Comparison of ENCODE assay signal across 13 mouse cellular contexts in the genomic region with DNA sequence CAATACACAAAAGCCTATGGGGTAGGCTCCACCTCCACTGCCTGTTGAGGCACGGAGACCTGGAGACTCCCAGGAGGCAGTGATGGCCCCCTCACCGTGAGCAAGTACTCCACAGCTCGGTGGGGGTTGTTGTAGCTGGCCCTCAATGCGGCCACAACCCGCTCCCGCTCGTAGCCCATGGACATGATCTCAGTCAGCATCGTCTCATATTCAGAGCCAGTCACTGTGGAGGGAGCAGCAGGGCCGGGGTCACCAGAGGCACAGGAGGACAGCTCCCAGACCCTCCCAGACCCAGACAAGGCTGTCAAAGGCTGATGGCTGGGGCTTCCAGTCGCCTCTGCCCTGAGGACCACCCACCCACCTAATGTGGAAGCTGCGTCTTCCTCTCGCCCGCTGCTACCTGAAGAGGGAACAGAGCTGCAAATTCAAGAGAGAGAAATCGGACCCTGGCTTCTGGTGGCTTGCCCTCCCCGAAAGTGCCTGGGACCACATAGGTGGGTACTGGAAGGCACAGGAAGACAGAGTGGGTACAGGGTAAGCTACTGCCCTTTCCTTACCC. TPM values are rescaled to one million over a fixed set of nuclear protein-coding genes. Genes with fewer than 3 reads are reported as not detected.
DNase-seq lines count a peak whose midpoint lies in the region; ATAC-seq lines count a peak whose summit lies in the region.
"Had no signal": no experiment of that assay in that cellular context is flagged by ENCODE, and none has a peak within 500 bp of the region (broad histone marks: within the 10 kb centered on the region; RNA-seq: fewer than 3 reads in every experiment).

No protein-coding gene starts in this region.

- 0 out of 2 replicates have a peak, but pooled peaks have one; percentile 4 for ATAC-seq in heart, embryonic 11.5 days (replicated peaks; ENCODE audit: insufficient number of reproducible peaks, low FRiP score, low TSS enrichment)
- no peak for ATAC-seq in midbrain, embryonic 12.5 days (ENCODE audit: low FRiP score, low read depth)
- ATAC-seq in midbrain, embryonic 15.5 days (replicated peaks): no peak
- peak; percentile 11 for ATAC-seq in erythroblast, adult 5-6 weeks (replicated peaks; ENCODE audit: low FRiP score, poor library complexity, severe bottlenecking)
- ATAC-seq in liver, embryonic 16.5 days (ENCODE audit: low read depth): no peak
- ATAC-seq: Patski had no signal

- H3K4me3 ChIP-seq in heart, embryonic 11.5 days (ENCODE audit: low read depth, low read length): 0 out of 2 replicates have a peak overlapping the region, but pooled peaks have one; percentile 2
- H3K4me3 ChIP-seq in midbrain, embryonic 12.5 days: peak overlapping the region; percentile 8; the same call in 1 of the 2 replicates
- no peak overlapping the region for H3K4me3 ChIP-seq in midbrain, embryonic 15.5 days
- peak overlapping the region; percentile 89 for H3K4me3 ChIP-seq in liver, embryonic 16.5 days (ENCODE audit: low read depth, low read length)

- no peak for DNase-seq in heart, postnatal 4 days
- DNase-seq in kidney, adult 18-20 months: no peak
- no peak for DNase-seq in lung, postnatal 25 days (ENCODE audit: low spot score)
- DNase-seq: adrenal gland, postnatal 36 days; gastrocnemius, postnatal 25 days; kidney, postnatal 4 days; lung, postnatal 14 days had no signal

- WGBS in heart, embryonic 11.5 days (ENCODE audit: insufficient replicate concordance): 85% methylated on average over 15 of the region's 15 CpGs
- 85% methylated on average over 15 of the region's 15 CpGs for WGBS in midbrain, embryonic 12.5 days
- WGBS in midbrain, embryonic 15.5 days: 85% methylated on average over 15 of the region's 15 CpGs
- 73% methylated on average over 15 of the region's 15 CpGs for WGBS in liver, embryonic 16.5 days (ENCODE audit: insufficient replicate concordance)

- peak overlapping the region; percentile 44 for H3K4me2 ChIP-seq in heart, embryonic 11.5 days
- H3K4me2 ChIP-seq in midbrain, embryonic 12.5 days (replicated peaks): no peak overlapping the region
- H3K4me2 ChIP-seq in midbrain, embryonic 15.5 days: no peak overlapping the region
- peak overlapping the region; percentile 61 for H3K4me2 ChIP-seq in liver, embryonic 16.5 days (ENCODE audit: low read depth, low read length)

- H3K9ac ChIP-seq in heart, embryonic 11.5 days (ENCODE audit: low read depth, low read length): peak overlapping the region; percentile 35; the same call in 1 of the 2 replicates
- no peak overlapping the region for H3K9ac ChIP-seq in midbrain, embryonic 12.5 days (replicated peaks)
- no peak overlapping the region for H3K9ac ChIP-seq in midbrain, embryonic 15.5 days
- peak overlapping the region; percentile 91 for H3K9ac ChIP-seq in liver, embryonic 16.5 days (ENCODE audit: low read depth, low read length)

- no peaks in the 10 kb centered on the region for H3K27me3 ChIP-seq in heart, embryonic 11.5 days (ENCODE audit: control insufficient read depth, insufficient read depth, low read length)
- H3K27me3 ChIP-seq in midbrain, embryonic 12.5 days: no peaks in the 10 kb centered on the region
- no peaks in the 10 kb centered on the region for H3K27me3 ChIP-seq in midbrain, embryonic 15.5 days (replicated peaks)
- no peaks in the 10 kb centered on the region for H3K27me3 ChIP-seq in liver, embryonic 16.5 days (ENCODE audit: control insufficient read depth, insufficient read depth, low read depth, low read length)
- H3K27me3 ChIP-seq: Patski had no signal

- peak overlapping the region; percentile 35; the same call in 1 of the 2 replicates for H3K27ac ChIP-seq in heart, embryonic 11.5 days (ENCODE audit: low read depth, low read length)
- H3K27ac ChIP-seq in midbrain, embryonic 12.5 days (replicated peaks): no peak overlapping the region
- H3K27ac ChIP-seq in midbrain, embryonic 15.5 days: no peak overlapping the region
- peak overlapping the region; percentile 97 for H3K27ac ChIP-seq in liver, embryonic 16.5 days (ENCODE audit: low read length)

- H3K36me3 ChIP-seq in heart, embryonic 11.5 days (ENCODE audit: control insufficient read depth, insufficient read depth, low read length): peaks cover 52% of the 10 kb centered on the region
- peaks cover 72% of the 10 kb centered on the region for H3K36me3 ChIP-seq in midbrain, embryonic 12.5 days
- H3K36me3 ChIP-seq in midbrain, embryonic 15.5 days (replicated peaks): peaks cover 56% of the 10 kb centered on the region
- peaks cover 65% of the 10 kb centered on the region for H3K36me3 ChIP-seq in liver, embryonic 16.5 days (ENCODE audit: control insufficient read depth, insufficient read depth)

- peaks cover 22% of the 10 kb centered on the region for H3K4me1 ChIP-seq in heart, embryonic 11.5 days (ENCODE audit: control insufficient read depth, insufficient read depth, low read length)
- H3K4me1 ChIP-seq in midbrain, embryonic 12.5 days: peaks cover 17% of the 10 kb centered on the region
- H3K4me1 ChIP-seq in midbrain, embryonic 15.5 days: peaks cover 27% of the 10 kb centered on the region
- H3K4me1 ChIP-seq in liver, embryonic 16.5 days (ENCODE audit: control insufficient read depth, low read depth, low read length): peaks cover 67% of the 10 kb centered on the region

- H3K9me3 ChIP-seq in heart, embryonic 11.5 days (replicated peaks; ENCODE audit: control insufficient read depth, low read length): no peaks in the 10 kb centered on the region
- H3K9me3 ChIP-seq in midbrain, embryonic 12.5 days: no peaks in the 10 kb centered on the region
- H3K9me3 ChIP-seq in midbrain, embryonic 15.5 days: no peaks in the 10 kb centered on the region
- no peaks in the 10 kb centered on the region for H3K9me3 ChIP-seq in liver, embryonic 16.5 days (replicated peaks; ENCODE audit: control insufficient read depth, low read length)

RNA-seq across cellular contexts. Expression of gene Rad23a, which starts 2.5 kb away (rescaled TPM):
- 125 and 127 TPM in 2 replicates for polyA plus RNA-seq in heart, embryonic 11.5 days (2014; fragmentation: Nextera tagmentation; extraction: Ambion mirVana)
- 10 to 100 TPM; 90.9 to 91.8 TPM for total RNA-seq in heart, postnatal 4 days (2021)
- polyA plus RNA-seq in midbrain, embryonic 12.5 days (2016; fragmentation: Nextera tagmentation; extraction: Ambion mirVana): 104 and 110 TPM in 2 replicates
- 88.2 and 91.7 TPM in 2 replicates for polyA plus RNA-seq in midbrain, embryonic 15.5 days (2015; fragmentation: Nextera tagmentation; extraction: Ambion mirVana)
- 379 and 406 TPM in 2 replicates for total RNA-seq in erythroblast, adult 5-6 weeks (2015; ENCODE audit: low replicate concordance)
- 572 and 669 TPM in 2 replicates for total RNA-seq in erythroblast, adult 5-6 weeks (2017; ENCODE audit: low replicate concordance)
- polyA plus RNA-seq in liver, embryonic 16.5 days (2015; fragmentation: Nextera tagmentation; extraction: Ambion mirVana): 294 and 307 TPM in 2 replicates

RNA-seq across cellular contexts. Expression of gene Gadd45gip1, which starts 6.7 kb away (rescaled TPM):
- 51.5 and 52.2 TPM in 2 replicates for polyA plus RNA-seq in heart, embryonic 11.5 days (2014; fragmentation: Nextera tagmentation; extraction: Ambion mirVana)
- 10 to 100 TPM; 24.2 to 26.2 TPM for total RNA-seq in heart, postnatal 4 days (2021)
- polyA plus RNA-seq in midbrain, embryonic 12.5 days (2016; fragmentation: Nextera tagmentation; extraction: Ambion mirVana): 36.1 and 36.6 TPM in 2 replicates
- 35.5 and 36.1 TPM in 2 replicates for polyA plus RNA-seq in midbrain, embryonic 15.5 days (2015; fragmentation: Nextera tagmentation; extraction: Ambion mirVana)
- total RNA-seq in erythroblast, adult 5-6 weeks (2015; ENCODE audit: low replicate concordance): 4.4 and 5.9 TPM in 2 replicates
- 7.4 and 7.7 TPM in 2 replicates for total RNA-seq in erythroblast, adult 5-6 weeks (2017; ENCODE audit: low replicate concordance)
- 41.5 and 41.9 TPM in 2 replicates for polyA plus RNA-seq in liver, embryonic 16.5 days (2015; fragmentation: Nextera tagmentation; extraction: Ambion mirVana)

RNA-seq across cellular contexts. Expression of gene Calr, which starts 8.7 kb away (rescaled TPM):
- polyA plus RNA-seq in heart, embryonic 11.5 days (2014; fragmentation: Nextera tagmentation; extraction: Ambion mirVana): 830 and 894 TPM in 2 replicates
- total RNA-seq in heart, postnatal 4 days (2021): 100 to 1,000 TPM; 320 to 358 TPM
- polyA plus RNA-seq in midbrain, embryonic 12.5 days (2016; fragmentation: Nextera tagmentation; extraction: Ambion mirVana): 640 and 681 TPM in 2 replicates
- 669 and 673 TPM in 2 replicates for polyA plus RNA-seq in midbrain, embryonic 15.5 days (2015; fragmentation: Nextera tagmentation; extraction: Ambion mirVana)
- total RNA-seq in erythroblast, adult 5-6 weeks (2015; ENCODE audit: low replicate concordance): 255 and 289 TPM in 2 replicates
- 800 and 908 TPM in 2 replicates for total RNA-seq in erythroblast, adult 5-6 weeks (2017; ENCODE audit: low replicate concordance)
- polyA plus RNA-seq in liver, embryonic 16.5 days (2015; fragmentation: Nextera tagmentation; extraction: Ambion mirVana): 473 and 480 TPM in 2 replicates

RNA-seq across cellular contexts. Expression of gene Dand5, which starts 15.4 kb away (rescaled TPM):
- 5.0 and 6.0 TPM in 2 replicates for polyA plus RNA-seq in heart, embryonic 11.5 days (2014; fragmentation: Nextera tagmentation; extraction: Ambion mirVana)
- total RNA-seq in heart, postnatal 4 days (2021): 1 to 10 TPM; 3.4 to 3.6 TPM
- 5.0 and 6.1 TPM in 2 replicates for polyA plus RNA-seq in midbrain, embryonic 12.5 days (2016; fragmentation: Nextera tagmentation; extraction: Ambion mirVana)
- polyA plus RNA-seq in midbrain, embryonic 15.5 days (2015; fragmentation: Nextera tagmentation; extraction: Ambion mirVana): 12.3 and 13.4 TPM in 2 replicates
- 2.3 TPM in 1 of 2 replicates, not detected in the other for total RNA-seq in erythroblast, adult 5-6 weeks (2015; ENCODE audit: low replicate concordance)
- 2.3 and 3.9 TPM in 2 replicates for total RNA-seq in erythroblast, adult 5-6 weeks (2017; ENCODE audit: low replicate concordance)
- 2.5 and 3.0 TPM in 2 replicates for polyA plus RNA-seq in liver, embryonic 16.5 days (2015; fragmentation: Nextera tagmentation; extraction: Ambion mirVana)

RNA-seq across cellular contexts. Expression of gene Farsa, which starts 18.8 kb away (rescaled TPM):
- 53.6 and 54.5 TPM in 2 replicates for polyA plus RNA-seq in heart, embryonic 11.5 days (2014; fragmentation: Nextera tagmentation; extraction: Ambion mirVana)
- total RNA-seq in heart, postnatal 4 days (2021): 10 to 100 TPM; 36.3 to 37.0 TPM
- polyA plus RNA-seq in midbrain, embryonic 12.5 days (2016; fragmentation: Nextera tagmentation; extraction: Ambion mirVana): 105 and 113 TPM in 2 replicates
- polyA plus RNA-seq in midbrain, embryonic 15.5 days (2015; fragmentation: Nextera tagmentation; extraction: Ambion mirVana): 126 and 127 TPM in 2 replicates
- 6.0 and 9.6 TPM in 2 replicates for total RNA-seq in erythroblast, adult 5-6 weeks (2015; ENCODE audit: low replicate concordance)
- total RNA-seq in erythroblast, adult 5-6 weeks (2017; ENCODE audit: low replicate concordance): 25.0 and 28.8 TPM in 2 replicates
- polyA plus RNA-seq in liver, embryonic 16.5 days (2015; fragmentation: Nextera tagmentation; extraction: Ambion mirVana): 52.7 and 53.1 TPM in 2 replicates

Comparison
In these comparisons a context has a peak if more than half of its experiments do, and no peak if none do; other contexts are left out.
1. ATAC-seq: peak in heart, embryonic 11.5 days (single experiment) and erythroblast, adult 5-6 weeks (single experiment); none in midbrain, embryonic 12.5 days (single experiment), midbrain, embryonic 15.5 days (single experiment) and liver, embryonic 16.5 days (single experiment).
2. H3K27ac ChIP-seq: peak in heart, embryonic 11.5 days (single experiment) and liver, embryonic 16.5 days (single experiment); none in midbrain, embryonic 12.5 days (single experiment) and midbrain, embryonic 15.5 days (single experiment).
3. H3K4me2 ChIP-seq: peak in heart, embryonic 11.5 days (single experiment) and liver, embryonic 16.5 days (single experiment); none in midbrain, embryonic 12.5 days (single experiment) and midbrain, embryonic 15.5 days (single experiment).
4. H3K9ac ChIP-seq: peak in heart, embryonic 11.5 days (single experiment) and liver, embryonic 16.5 days (single experiment); none in midbrain, embryonic 12.5 days (single experiment) and midbrain, embryonic 15.5 days (single experiment).